Mouse (Mus musculus) retina, postnatal 7 days (tissue): ENCODE data around the gene Dmd.

Source experiments
- DNase-seq: peaks from one replicate; pipeline ENCODE4 v3.0.0-alpha.2; 2012; ENCODE audit warnings: low read depth, low spot score

The Dmd gene

GRCm38 (mm10) chrX:85048141-85049110, 2099.8 kb downstream of the Dmd start:
- peak; percentile 3 for DNase-seq

- DNase-seq: no peak
Observed at GRCm38 (mm10) chrX:85049593-85049992, 2100.9 kb downstream of the Dmd start.

- DNase-seq: no peak
Observed at GRCm38 (mm10) chrX:85073602-85074001, 2124.9 kb downstream of the Dmd start.

GRCm38 (mm10) chrX:85076845-85077244, 2128.2 kb downstream of the Dmd start:
- no peak for DNase-seq

- no peak for DNase-seq
Observed at GRCm38 (mm10) chrX:85077605-85078004, 2128.9 kb downstream of the Dmd start.

- DNase-seq: no peak
Observed at GRCm38 (mm10) chrX:85079174-85079573, 2130.5 kb downstream of the Dmd start.

- DNase-seq: no peak
Observed at GRCm38 (mm10) chrX:85084237-85085153, 2135.8 kb downstream of the Dmd start.

GRCm38 (mm10) chrX:85089506-85089905, 2140.8 kb downstream of the Dmd start:
- DNase-seq: no peak

GRCm38 (mm10) chrX:85093354-85093753, 2144.7 kb downstream of the Dmd start:
- DNase-seq: no peak

- DNase-seq: no peak
Observed at GRCm38 (mm10) chrX:85098691-85099090, 2150.0 kb downstream of the Dmd start.

- no peak for DNase-seq
Observed at GRCm38 (mm10) chrX:85112418-85112817, 2163.7 kb downstream of the Dmd start.

GRCm38 (mm10) chrX:85132706-85133105, 2184.0 kb downstream of the Dmd start:
- no peak for DNase-seq

- no peak for DNase-seq
Observed at GRCm38 (mm10) chrX:85137293-85137692, 2188.6 kb downstream of the Dmd start.

- no peak for DNase-seq
Observed at GRCm38 (mm10) chrX:85171264-85171663, 2222.6 kb downstream of the Dmd start.

GRCm38 (mm10) chrX:85187565-85187964, 2238.9 kb downstream of the Dmd start:
- no peak for DNase-seq

- no peak for DNase-seq
Observed at GRCm38 (mm10) chrX:85193856-85194255, 2245.2 kb downstream of the Dmd start.

- DNase-seq: no peak
Observed at GRCm38 (mm10) chrX:85197688-85198087, 2249.0 kb downstream of the Dmd start.

GRCm38 (mm10) chrX:85199398-85199797, 2250.7 kb downstream of the Dmd start:
- no peak for DNase-seq

GRCm38 (mm10) chrX:85207001-85207400, 2258.3 kb downstream of the Dmd start:
- DNase-seq: no peak

- DNase-seq: no peak
Observed at GRCm38 (mm10) chrX:85226883-85227282, 2278.2 kb downstream of the Dmd start.

- DNase-seq: no peak
Observed at GRCm38 (mm10) chrX:85249379-85249778, 2300.7 kb downstream of the Dmd start, which contains the start of gene Fthl17a. TSS of gene Fthl17a (plus strand) at chrX:85249679.
